Mouse (Mus musculus) liver, embryonic 16.5 days (tissue): Measurements from ENCODE around the gene Ttll10. TPM values are rescaled to one million over a fixed set of nuclear protein-coding genes. Genes with fewer than 3 reads are reported as not detected.

Source experiments
- ATAC-seq: fragments of 200-750 bp; cut with Nextera tagmentation; 2 replicates; pipeline ENCODE4 v1.8.0; 2017; ENCODE audit warnings: low read depth, mild to moderate bottlenecking, moderate number of reproducible peaks, moderate library complexity
- H3K27ac ChIP-seq: fragments of 300-500 bp; sonication (generic); 2 replicates; pipeline ENCODE4 v1.5.1; 2014; ENCODE audit warnings: mild to moderate bottlenecking, low read length
- H3K27me3 ChIP-seq: fragments of 300-500 bp; sonication (generic); 2 replicates; pipeline ENCODE4 v1.6.1; 2014; ENCODE audit warnings: low read depth, low read length, mixed read lengths; ENCODE audit not compliant: control insufficient read depth, insufficient read depth
- H3K36me3 ChIP-seq: fragments of 300-500 bp; sonication (generic); 2 replicates; pipeline ENCODE4 v1.6.1; 2014; ENCODE audit warnings: mild to moderate bottlenecking; ENCODE audit not compliant: control insufficient read depth, insufficient read depth
- H3K4me1 ChIP-seq: fragments of 300-500 bp; sonication (generic); 2 replicates; pipeline ENCODE4 v1.6.1; 2014; ENCODE audit warnings: low read depth, low read length, mixed read lengths; ENCODE audit not compliant: control insufficient read depth
- H3K4me2 ChIP-seq: fragments of 300-500 bp; sonication (generic); 2 replicates; pipeline ENCODE4 v1.6.1; 2014; ENCODE audit warnings: low read depth, low read length, mixed read lengths
- H3K4me3 ChIP-seq: fragments of 300-500 bp; sonication (generic); 2 replicates; pipeline ENCODE4 v1.5.1; 2014; ENCODE audit warnings: low read depth, mild to moderate bottlenecking, low read length
- H3K9ac ChIP-seq: fragments of 300-500 bp; sonication (generic); 2 replicates; pipeline ENCODE4 v1.6.1; 2014; ENCODE audit warnings: low read depth, low read length
- H3K9me3 ChIP-seq: fragments of 300-500 bp; sonication (generic); replicated peaks from 2 replicates; pipeline ENCODE4 v1.6.1; 2016; ENCODE audit warnings: low read length; ENCODE audit not compliant: control insufficient read depth
- WGBS: fragments of 180-500 bp; shearing (Covaris S2); extraction: QIAGEN DNeasy Blood & Tissue Kit; methylation state at CpG from one replicate; pipeline ENCODE4 v1.1.7; 2014; ENCODE audit not compliant: insufficient replicate concordance; 5-methylcytosine and 5-hydroxymethylcytosine counted together
- polyA plus RNA-seq: library from polyadenylated mRNA; unstranded; fragments of >200 nt; fragmentation: Nextera tagmentation; extraction: Ambion mirVana; gene quantifications from 2 replicates; pipeline ENCODE4 v1.2.1, GENCODE M21; 2015

Gene Ttll10
- polyA plus RNA-seq, 1 experiment from 2014 or later: 0.33 TPM

- ATAC-seq: peak; percentile 88
- Histone ChIP-seq H3K4me3 (no peak overlapping the region), H3K4me1 (peaks cover 11% of the 10 kb centered on the region), H3K36me3 (no peaks in the 10 kb centered on the region), H3K27me3 (no peaks in the 10 kb centered on the region), H3K4me2 (no peak overlapping the region), H3K9ac (no peak overlapping the region), H3K9me3 (no peaks in the 10 kb centered on the region), H3K27ac (no peak overlapping the region)
- 52% methylated on average over 1 of the region's 1 CpGs for WGBS
These were observed 32.0 kb upstream of the Ttll10 start for GRCm38 (mm10) chr4:156091236-156091635.

- Histone ChIP-seq H3K4me2 (no peak overlapping the region), H3K36me3 (no peaks in the 10 kb centered on the region), H3K27me3 (no peaks in the 10 kb centered on the region), H3K27ac (no peak overlapping the region), H3K4me3 (no peak overlapping the region), H3K9me3 (no peaks in the 10 kb centered on the region), H3K4me1 (peaks cover 6% of the 10 kb centered on the region; the same call in 1 of the 2 replicates), H3K9ac (no peak overlapping the region)
- ATAC-seq: no peak
- 7% methylated on average over 5 of the region's 5 CpGs for WGBS
These were observed 28.3 kb upstream of the Ttll10 start for GRCm38 (mm10) chr4:156087398-156088087.

- Histone ChIP-seq H3K9me3 (no peaks in the 10 kb centered on the region), H3K4me1 (no peaks in the 10 kb centered on the region; the same call in 1 of the 2 replicates), H3K36me3 (no peaks in the 10 kb centered on the region), H3K27ac (no peak overlapping the region; the same call in 1 of the 2 replicates), H3K4me2 (no peak overlapping the region), H3K4me3 (no peak overlapping the region), H3K27me3 (no peaks in the 10 kb centered on the region), H3K9ac (no peak overlapping the region)
- 66% methylated on average over 8 of the region's 8 CpGs for WGBS
- no peak for ATAC-seq
These were observed 26.0 kb upstream of the Ttll10 start for GRCm38 (mm10) chr4:156085256-156085655.

GRCm38 (mm10) chr4:156084096-156084879, 25.1 kb upstream of the Ttll10 start:
- H3K9me3 ChIP-seq: no peaks in the 10 kb centered on the region
- H3K4me2 ChIP-seq: no peak overlapping the region
- no peak overlapping the region for H3K9ac ChIP-seq
- ATAC-seq: no peak
- no peaks in the 10 kb centered on the region for H3K36me3 ChIP-seq
- H3K27ac ChIP-seq: peak overlapping the region; percentile 4; the same call in 1 of the 2 replicates
- H3K4me1 ChIP-seq: no peaks in the 10 kb centered on the region; the same call in 1 of the 2 replicates
- 61% methylated on average over 9 of the region's 9 CpGs for WGBS
- H3K27me3 ChIP-seq: no peaks in the 10 kb centered on the region
- no peak overlapping the region for H3K4me3 ChIP-seq

GRCm38 (mm10) chr4:156083348-156083747, 24.1 kb upstream of the Ttll10 start:
- ATAC-seq: peak; percentile 48; the same call in 1 of the 2 replicates
- 67% methylated on average over 5 of the region's 5 CpGs for WGBS
- Histone ChIP-seq H3K9ac (no peak overlapping the region), H3K27me3 (peaks cover under 1% of the 10 kb centered on the region), H3K4me2 (peak overlapping the region; percentile 8; the same call in 1 of the 2 replicates), H3K4me1 (no peaks in the 10 kb centered on the region; the same call in 1 of the 2 replicates), H3K4me3 (no peak overlapping the region), H3K36me3 (no peaks in the 10 kb centered on the region), H3K27ac (peak overlapping the region; percentile 4; the same call in 1 of the 2 replicates), H3K9me3 (no peaks in the 10 kb centered on the region)

GRCm38 (mm10) chr4:156082621-156083234, 23.5 kb upstream of the Ttll10 start:
- Histone ChIP-seq H3K4me3 (no peak overlapping the region), H3K4me2 (0 out of 2 replicates have a peak overlapping the region, but pooled peaks have one; percentile 1), H3K27ac (no peak overlapping the region), H3K27me3 (peaks cover 7% of the 10 kb centered on the region), H3K9ac (no peak overlapping the region), H3K9me3 (no peaks in the 10 kb centered on the region), H3K4me1 (peaks cover 4% of the 10 kb centered on the region; the same call in 1 of the 2 replicates), H3K36me3 (no peaks in the 10 kb centered on the region)
- WGBS: 41% methylated on average over 4 of the region's 4 CpGs
- ATAC-seq: no peak

GRCm38 (mm10) chr4:156077499-156078301, 18.5 kb upstream of the Ttll10 start:
- no peak overlapping the region for H3K27ac ChIP-seq
- no peaks in the 10 kb centered on the region for H3K9me3 ChIP-seq
- peaks cover 10% of the 10 kb centered on the region for H3K4me1 ChIP-seq
- peaks cover 13% of the 10 kb centered on the region for H3K27me3 ChIP-seq
- H3K36me3 ChIP-seq: no peaks in the 10 kb centered on the region
- 1% methylated on average over 58 of the region's 58 CpGs for WGBS
- H3K4me2 ChIP-seq: peak overlapping the region; percentile 70
- peak overlapping the region; percentile 55 for H3K4me3 ChIP-seq
- H3K9ac ChIP-seq: peak overlapping the region; percentile 48
- ATAC-seq: peak; percentile 57

GRCm38 (mm10) chr4:156076911-156077382, 17.7 kb upstream of the Ttll10 start:
- H3K27ac ChIP-seq: no peak overlapping the region
- 9% methylated on average over 8 of the region's 8 CpGs for WGBS

More at GRCm38 (mm10) chr4:156076911-156077382, 17.7 kb upstream of the Ttll10 start:
- Histone ChIP-seq H3K36me3 (no peaks in the 10 kb centered on the region), H3K27me3 (peaks cover 13% of the 10 kb centered on the region), H3K9ac (no peak overlapping the region; the same call in 1 of the 2 replicates), H3K4me2 (peak overlapping the region; percentile 70), H3K4me1 (peaks cover 10% of the 10 kb centered on the region), H3K4me3 (peak overlapping the region; percentile 55), H3K9me3 (no peaks in the 10 kb centered on the region)
- no peak; the same call in 1 of the 2 replicates for ATAC-seq
